In the genomic region with DNA sequence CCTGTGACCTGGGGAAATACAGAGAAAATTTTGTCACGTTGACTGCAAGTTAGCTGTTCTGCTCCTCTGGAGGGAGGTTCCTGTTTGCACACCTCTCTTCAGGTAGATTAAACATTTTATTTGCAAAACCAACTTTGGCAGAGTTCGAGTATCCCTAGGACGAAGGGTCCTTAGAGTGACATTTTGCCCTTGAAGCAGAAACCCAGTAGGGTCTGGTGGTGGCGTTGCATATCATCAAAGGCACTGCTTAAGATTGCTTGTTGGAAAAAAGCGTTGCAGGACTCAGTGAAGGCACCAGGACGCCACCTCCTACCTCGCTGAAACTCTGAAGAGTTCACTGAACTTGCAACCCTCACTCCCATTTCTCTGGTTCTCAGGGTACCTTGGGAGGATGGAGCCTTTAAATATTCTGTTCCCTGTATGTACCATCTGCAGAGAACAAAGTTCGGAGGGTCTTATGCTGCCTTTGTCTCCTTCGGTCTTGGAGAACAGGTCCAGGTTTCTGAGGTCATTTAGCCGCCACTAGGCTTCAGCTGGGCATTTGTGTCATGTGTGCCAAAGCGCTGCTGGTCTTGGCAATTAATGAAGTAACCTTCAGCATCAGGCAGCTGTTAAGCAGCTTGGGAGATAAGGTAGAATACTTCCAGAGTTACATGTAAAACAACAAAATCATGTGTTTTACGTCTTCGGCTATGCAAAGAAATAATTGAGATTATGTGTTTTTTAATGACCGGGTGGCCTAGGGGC, we compare ENCODE assay signal across 8 mouse cellular contexts.
A peak's percentile ranks its signal among the peaks of the same experiment; 100 is the strongest.
DNase-seq lines count a peak whose midpoint lies in the region; ATAC-seq and TF ChIP-seq lines count a peak whose summit lies in the region.

No protein-coding gene starts in this region.

- H3K4me2 ChIP-seq in kidney, postnatal 0 days (ENCODE audit: low read length), result peak overlapping the region; percentile 77
- peak overlapping the region; percentile 94 for H3K4me2 ChIP-seq in limb, embryonic 13.5 days (replicated peaks)

- H3K36me3 ChIP-seq in kidney, postnatal 0 days (ENCODE audit: insufficient read depth, low read length), result no peaks in the 10 kb centered on the region
- no peaks in the 10 kb centered on the region for H3K36me3 ChIP-seq in forebrain, embryonic 10.5 days (replicated peaks)
- H3K36me3 ChIP-seq in limb, embryonic 13.5 days, result no peaks in the 10 kb centered on the region
- H3K36me3 ChIP-seq in small intestine, adult 2 months (ENCODE audit: control insufficient read depth, insufficient read depth, low read length), result no peaks in the 10 kb centered on the region

- peak overlapping the region; percentile 76 for H3K9ac ChIP-seq in kidney, postnatal 0 days (ENCODE audit: low read depth, low read length)
- H3K9ac ChIP-seq in limb, embryonic 13.5 days, result peak overlapping the region; percentile 84

- peak overlapping the region; percentile 81 for H3K4me3 ChIP-seq in kidney, postnatal 0 days (replicated peaks; ENCODE audit: low read depth, low read length)
- peak overlapping the region; percentile 89 for H3K4me3 ChIP-seq in forebrain, embryonic 10.5 days
- H3K4me3 ChIP-seq in limb, embryonic 13.5 days, result peak overlapping the region; percentile 75
- H3K4me3 ChIP-seq in small intestine, adult 2 months (ENCODE audit: low read depth, low read length), result peak overlapping the region; percentile 73

- no peak for DNase-seq in kidney, postnatal 0 days (ENCODE audit: low spot score)
- DNase-seq in kidney, postnatal 25 days, result no peak
- DNase-seq in forebrain, embryonic 10.5 days (ENCODE audit: extremely low spot score, low spot score), result peak; percentile 19
- no peak for DNase-seq in urinary bladder, postnatal 14 days (ENCODE audit: low spot score)
- no peak for DNase-seq in retina, postnatal 1 day
- DNase-seq in urinary bladder, postnatal 4 days (ENCODE audit: low spot score in 2 of 2), result no peak

- H3K27ac ChIP-seq in kidney, postnatal 0 days, result no peak overlapping the region
- peak overlapping the region; percentile 90 for H3K27ac ChIP-seq in forebrain, embryonic 10.5 days
- no peak overlapping the region for H3K27ac ChIP-seq in limb, embryonic 13.5 days
- no peak overlapping the region for H3K27ac ChIP-seq in small intestine, adult 2 months (ENCODE audit: insufficient read depth, low read depth, low read length)

- no peaks in the 10 kb centered on the region for H3K9me3 ChIP-seq in kidney, postnatal 0 days (replicated peaks; ENCODE audit: low read length)
- no peaks in the 10 kb centered on the region for H3K9me3 ChIP-seq in forebrain, embryonic 10.5 days
- no peaks in the 10 kb centered on the region for H3K9me3 ChIP-seq in limb, embryonic 13.5 days

- no peak for TF ChIP-seq CTCF in kidney, postnatal 0 days (IDR thresholded peaks at IDR 0.05; ENCODE audit: low read depth)
- TF ChIP-seq CTCF in small intestine, adult 2 months (IDR thresholded peaks at IDR 0.05; ENCODE audit: extremely low read depth, insufficient read length, insufficient replicate concordance, low read depth, low read length), result no peak

- no peaks in the 10 kb centered on the region for H3K27me3 ChIP-seq in kidney, postnatal 0 days (ENCODE audit: insufficient read depth, low read length)
- peaks cover 28% of the 10 kb centered on the region for H3K27me3 ChIP-seq in forebrain, embryonic 10.5 days (ENCODE audit: poor library complexity, severe bottlenecking)
- no peaks in the 10 kb centered on the region for H3K27me3 ChIP-seq in limb, embryonic 13.5 days
- no peaks in the 10 kb centered on the region for H3K27me3 ChIP-seq in small intestine, adult 2 months (ENCODE audit: control insufficient read depth, insufficient read depth, low read length)

- TF ChIP-seq POLR2A in small intestine, adult 2 months (IDR thresholded peaks at IDR 0.05; ENCODE audit: low read depth, low read length), result no peak

- WGBS in kidney, postnatal 0 days, result 45% methylated on average over 14 of the region's 14 CpGs
- WGBS in forebrain, embryonic 10.5 days, result 47% methylated on average over 14 of the region's 14 CpGs
- 38% methylated on average over 14 of the region's 14 CpGs for WGBS in limb, embryonic 13.5 days
- WGBS in small intestine, adult 2 months, result 57% methylated on average over 14 of the region's 14 CpGs

- H3K4me1 ChIP-seq in kidney, postnatal 0 days (replicated peaks; ENCODE audit: insufficient read depth, low read length), result peaks cover 13% of the 10 kb centered on the region; the same call in 1 of the 2 replicates
- peaks cover 29% of the 10 kb centered on the region for H3K4me1 ChIP-seq in forebrain, embryonic 10.5 days
- H3K4me1 ChIP-seq in limb, embryonic 13.5 days, result peaks cover 51% of the 10 kb centered on the region
- H3K4me1 ChIP-seq in small intestine, adult 2 months (ENCODE audit: control insufficient read depth, insufficient read depth, insufficient read length, low read length), result no peaks in the 10 kb centered on the region

- ATAC-seq in kidney, postnatal 0 days (replicated peaks; ENCODE audit: low FRiP score, low read depth), result no peak
- ATAC-seq in limb, embryonic 13.5 days (ENCODE audit: low FRiP score, low read depth), result no peak
